Mouse (Mus musculus): ENCODE measurements around the gene D6Ertd527e.

- no peak for TF ChIP-seq CTCF (IDR thresholded peaks at IDR 0.05)
- no peak for TF ChIP-seq POLR2A (IDR thresholded peaks at IDR 0.05; ENCODE audit: insufficient read depth, low read depth, low read length)
- TF ChIP-seq EP300 (IDR thresholded peaks at IDR 0.05; ENCODE audit: insufficient read depth, low read depth, low read length): no peak
Measured at GRCm38 (mm10) chr6:87160196-87160595, 55.6 kb downstream of the D6Ertd527e start.

Measured in heart, adult 2 months (tissue).